In the genomic region with DNA sequence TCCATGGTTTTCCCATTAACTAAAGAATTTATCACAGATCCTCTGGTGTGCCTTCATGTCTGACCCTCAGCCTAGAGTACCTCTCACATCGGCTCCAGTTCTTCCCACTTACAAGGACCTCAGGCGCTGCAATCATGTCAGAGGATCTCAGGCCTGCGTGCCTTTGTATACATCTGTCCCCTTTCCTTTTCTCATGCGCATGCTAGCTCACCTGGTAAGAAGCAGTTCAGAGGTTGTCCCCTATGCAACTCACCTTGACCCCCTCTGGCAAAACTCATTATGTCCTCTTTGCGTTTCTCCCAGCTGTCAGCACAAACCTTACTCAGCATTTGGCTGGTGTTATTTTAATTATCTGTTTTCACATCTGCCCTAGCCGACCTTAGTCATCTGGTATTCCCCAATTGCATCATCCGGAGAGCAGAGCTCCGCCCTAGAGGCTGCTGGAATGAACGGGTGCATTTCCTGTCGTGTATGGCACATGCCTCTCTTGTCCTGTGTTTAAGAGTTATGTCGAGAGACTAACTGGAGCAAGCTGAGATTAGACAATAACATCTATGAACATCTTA, we compare ENCODE assay signal across 21 mouse cellular contexts.
A peak's percentile ranks its signal among the peaks of the same experiment; 100 is the strongest.
DNase-seq lines count a peak whose midpoint lies in the region; ATAC-seq and TF ChIP-seq lines count a peak whose summit lies in the region.
"Had no signal": no experiment of that assay in that cellular context is flagged by ENCODE, and none has a peak within 500 bp of the region (broad histone marks: within the 10 kb centered on the region; RNA-seq: fewer than 3 reads in every experiment).

No protein-coding gene starts in this region.

- no peak overlapping the region for H3K4me3 ChIP-seq in lung, postnatal 0 days (ENCODE audit: low read depth, low read length)
- H3K4me3 ChIP-seq: embryonic facial prominence, embryonic 13.5 days; heart, embryonic 15.5 days; hindbrain, embryonic 10.5 days; limb, embryonic 13.5 days; midbrain, embryonic 12.5 days; neural tube, embryonic 15.5 days had no signal

- H3K4me1 ChIP-seq in lung, postnatal 0 days (ENCODE audit: insufficient read depth, low read depth, low read length), result peaks cover 4% of the 10 kb centered on the region; the same call in 1 of the 2 replicates

- H3K9me3 ChIP-seq in lung, postnatal 0 days (ENCODE audit: low read length), result no peaks in the 10 kb centered on the region
- H3K9me3 ChIP-seq: heart, embryonic 15.5 days; hindbrain, embryonic 10.5 days; limb, embryonic 13.5 days; midbrain, embryonic 12.5 days; neural tube, embryonic 15.5 days had no signal

- ATAC-seq in lung, postnatal 0 days, result no peak
- ATAC-seq: forebrain, postnatal 0 days; inflammation-experienced regulatory T-cells, adult 6 months had no signal

- H3K9ac ChIP-seq in lung, postnatal 0 days (replicated peaks; ENCODE audit: low read depth), result no peak overlapping the region
- H3K9ac ChIP-seq: embryonic facial prominence, embryonic 13.5 days; forebrain, postnatal 0 days; heart, embryonic 15.5 days; limb, embryonic 13.5 days; lung, embryonic 14.5 days; midbrain, embryonic 12.5 days; neural tube, embryonic 15.5 days had no signal

- H3K27me3 ChIP-seq in lung, postnatal 0 days (replicated peaks; ENCODE audit: insufficient read depth, low read length), result no peaks in the 10 kb centered on the region
- H3K27me3 ChIP-seq: embryonic facial prominence, embryonic 13.5 days; heart, embryonic 15.5 days; limb, embryonic 13.5 days; midbrain, embryonic 12.5 days; neural tube, embryonic 15.5 days had no signal

- peak; percentile 54 for DNase-seq in adrenal gland, adult 2 months
- no peak for DNase-seq in adrenal gland, adult 8-10 months
- DNase-seq in lung, postnatal 0 days (ENCODE audit: low spot score), result no peak
- DNase-seq in lung, postnatal 14 days, result no peak
- peak; percentile 51 for DNase-seq in R1 (ENCODE audit: low read depth, low spot score)
- peak; percentile 24 for DNase-seq in yolk sac, embryonic 10.5 days (ENCODE audit: low spot score)
- DNase-seq in cerebellum, adult 11 months, result no peak
- DNase-seq in retina, postnatal 1 day, result no peak
- DNase-seq: cerebellum, adult 9-10 months; forebrain, postnatal 0 days; layer of hippocampus, postnatal 36 days; lung, embryonic 14.5 days; right cerebral cortex, postnatal 4 days had no signal

- 66% methylated on average over 11 of the region's 11 CpGs for WGBS in lung, postnatal 0 days

- no peak overlapping the region for H3K27ac ChIP-seq in lung, postnatal 0 days (ENCODE audit: low read length)
- H3K27ac ChIP-seq: embryonic facial prominence, embryonic 13.5 days; limb, embryonic 13.5 days; midbrain, embryonic 12.5 days; neural tube, embryonic 15.5 days had no signal

- no peak overlapping the region for H3K4me2 ChIP-seq in lung, postnatal 0 days (replicated peaks; ENCODE audit: low read depth, low read length)
- H3K4me2 ChIP-seq: embryonic facial prominence, embryonic 13.5 days; heart, embryonic 15.5 days; limb, embryonic 13.5 days; lung, embryonic 14.5 days; midbrain, embryonic 12.5 days; neural tube, embryonic 15.5 days had no signal

- TF ChIP-seq EP300 in lung, postnatal 0 days (IDR thresholded peaks at IDR 0.05), result peak; percentile 50; the same call in 1 of the 2 replicates

- TF ChIP-seq CTCF in lung, postnatal 0 days (IDR thresholded peaks at IDR 0.05), result 0 out of 2 replicates have a peak, but pooled peaks have one; percentile 11

- no peaks in the 10 kb centered on the region for H3K36me3 ChIP-seq in lung, postnatal 0 days (ENCODE audit: insufficient read depth, low read length)
- H3K36me3 ChIP-seq: embryonic facial prominence, embryonic 13.5 days; G1E; heart, embryonic 15.5 days; hindbrain, embryonic 10.5 days; limb, embryonic 13.5 days; midbrain, embryonic 12.5 days; neural tube, embryonic 15.5 days had no signal

Comparison
In these comparisons a context has a peak if more than half of its experiments do, and no peak if none do; other contexts are left out.
1. DNase-seq: peak in adrenal gland, adult 2 months (single experiment), R1 (single experiment) and yolk sac, embryonic 10.5 days (single experiment); none in adrenal gland, adult 8-10 months (single experiment), lung, postnatal 0 days (single experiment), lung, postnatal 14 days (single experiment), cerebellum, adult 11 months (single experiment) and retina, postnatal 1 day (single experiment).